Mouse (Mus musculus) frontal cortex, adult 2 months (tissue): ENCODE measurements around the gene Myh8. TPM values are rescaled to one million over a fixed set of nuclear protein-coding genes. Genes with fewer than 3 reads are reported as not detected.

ENCODE experiments used
- DNase-seq, 2 experiments: peaks; one replicate each; pipeline ENCODE4 v3.0.0; 2022; ENCODE audit warnings: low spot score in 1 of 2; ENCODE audit errors: extremely low spot score in 1 of 2
- polyA plus RNA-seq: library from polyadenylated mRNA; depleted of rRNA; stranded (reverse); fragments of >200 nt; gene quantifications from 2 replicates; pipeline ENCODE4 v1.2.3, GENCODE M21; 2012; rRNA removed

Gene Myh8
- polyA plus RNA-seq, 1 experiment = 0.60 TPM

DNA sequence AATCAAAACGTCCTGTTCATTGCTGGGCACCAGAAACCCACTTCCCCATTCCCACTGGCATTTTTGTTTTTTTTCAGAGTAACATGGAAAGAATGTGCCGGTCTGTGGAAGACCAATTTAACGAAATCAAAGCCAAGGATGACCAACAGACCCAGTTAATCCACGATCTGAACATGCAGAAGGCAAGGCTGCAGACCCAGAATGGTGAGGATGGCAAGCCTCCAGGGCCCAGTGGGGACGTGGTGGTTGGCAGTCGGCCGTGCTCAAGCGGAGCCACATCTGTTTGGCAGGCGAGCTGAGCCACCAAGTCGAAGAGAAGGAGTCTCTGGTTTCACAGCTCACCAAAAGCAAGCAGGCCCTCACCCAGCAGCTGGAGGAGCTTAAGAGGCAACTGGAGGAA lies 81.1 kb downstream of the Myh8 start:
- DNase-seq = no peak

Other genes starting within 250 kb of the Myh8 start
- 22.2 and 24.9 TPM in 2 replicates for gene Adprm, start 224.5 kb upstream of the Myh8 start, polyA plus RNA-seq
- gene Sco1, start 224.5 kb upstream of the Myh8 start, polyA plus RNA-seq = 6.2 and 7.4 TPM in 2 replicates
- 0.84 and 0.92 TPM in 2 replicates for gene Myh3, start 198.8 kb upstream of the Myh8 start, polyA plus RNA-seq
- 0.19 and 0.38 TPM in 2 replicates for gene Myh2, start 106.1 kb upstream of the Myh8 start, polyA plus RNA-seq
- 0.12 and 0.32 TPM in 2 replicates for gene Myh1, start 77.1 kb upstream of the Myh8 start, polyA plus RNA-seq
- gene Myh4, start 39.1 kb upstream of the Myh8 start, polyA plus RNA-seq = 0.14 and 0.53 TPM in 2 replicates
- 0.28 and 0.53 TPM in 2 replicates for gene Myh13, start 44.5 kb downstream of the Myh8 start, polyA plus RNA-seq
- 158 and 166 TPM in 2 replicates for gene Gas7, start 178.3 kb downstream of the Myh8 start, polyA plus RNA-seq